Mouse (Mus musculus) liver, embryonic 12.5 days (tissue): ENCODE measurements around the gene Aplp2. TPM values are rescaled to one million over a fixed set of nuclear protein-coding genes. Genes with fewer than 3 reads are reported as not detected.

ENCODE experiments used
- ATAC-seq: fragments of 200-750 bp; cut with Nextera tagmentation; 2 replicates; pipeline ENCODE4 v1.8.0; 2017; ENCODE audit warnings: moderate number of reproducible peaks, mild to moderate bottlenecking, moderate library complexity
- H3K27ac ChIP-seq: fragments of 300-500 bp; sonication (generic); 2 replicates; pipeline ENCODE4 v1.5.1; 2016; ENCODE audit warnings: mild to moderate bottlenecking
- H3K27me3 ChIP-seq: fragments of 300-500 bp; sonication (generic); replicated peaks from 2 replicates; pipeline ENCODE4 v1.6.1; 2016; ENCODE audit warnings: mild to moderate bottlenecking, moderate library complexity
- H3K36me3 ChIP-seq: fragments of 300-500 bp; sonication (generic); 2 replicates; pipeline ENCODE4 v1.6.1; 2016; ENCODE audit warnings: mild to moderate bottlenecking, moderate library complexity
- H3K4me1 ChIP-seq: fragments of 300-500 bp; sonication (generic); 2 replicates; pipeline ENCODE4 v1.6.1; 2016
- H3K4me2 ChIP-seq: fragments of 300-500 bp; sonication (generic); 2 replicates; pipeline ENCODE4 v1.6.1; 2016; ENCODE audit warnings: mild to moderate bottlenecking, moderate library complexity
- H3K4me3 ChIP-seq: fragments of 300-500 bp; sonication (generic); 2 replicates; pipeline ENCODE4 v1.5.1; 2016; ENCODE audit warnings: mild to moderate bottlenecking, moderate library complexity
- H3K9ac ChIP-seq: fragments of 300-500 bp; sonication (generic); 2 replicates; pipeline ENCODE4 v1.6.1; 2016; ENCODE audit warnings: mild to moderate bottlenecking, moderate library complexity
- H3K9me3 ChIP-seq: fragments of 300-500 bp; sonication (generic); replicated peaks from 2 replicates; pipeline ENCODE4 v1.6.1; 2016; ENCODE audit warnings: mild to moderate bottlenecking, moderate library complexity
- WGBS: fragments of 180-500 bp; shearing (Covaris S2); methylation state at CpG from one replicate; pipeline ENCODE4 v1.1.7; 2016; ENCODE audit not compliant: insufficient replicate concordance; 5-methylcytosine and 5-hydroxymethylcytosine counted together
- polyA plus RNA-seq: library from polyadenylated mRNA; unstranded; fragments of >200 nt; fragmentation: Nextera tagmentation; extraction: Ambion mirVana; gene quantifications from 2 replicates; pipeline ENCODE4 v1.2.1, GENCODE M21; 2016

The Aplp2 gene
- polyA plus RNA-seq, 1 experiment from 2014 or later: 212 TPM

DNA sequence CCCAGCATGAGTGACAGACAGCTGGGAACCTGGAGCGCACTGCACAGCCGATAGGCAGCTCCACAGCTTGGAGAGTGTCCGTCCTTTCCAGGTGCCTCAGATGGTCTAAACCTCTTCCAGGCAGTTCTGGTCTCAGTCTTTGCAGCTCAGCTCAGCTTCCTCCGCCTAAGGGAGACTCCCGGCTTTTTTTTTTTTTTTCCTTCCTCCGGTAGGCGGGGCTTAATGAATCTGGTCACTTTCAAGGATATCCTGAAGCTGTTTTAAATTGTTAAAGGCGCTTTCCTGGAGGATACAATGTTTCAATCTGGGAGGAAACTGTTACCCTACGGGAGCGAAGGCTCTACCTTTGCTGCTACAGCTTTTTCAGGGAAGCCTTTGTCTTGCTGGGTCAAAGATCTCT lies 9.6 kb upstream of the Aplp2 start:
- H3K27ac ChIP-seq: no peak overlapping the region
- H3K27me3 ChIP-seq: peaks cover 14% of the 10 kb centered on the region
- WGBS: 25% methylated on average over 10 of the region's 10 CpGs
- H3K9me3 ChIP-seq: no peaks in the 10 kb centered on the region
- H3K4me1 ChIP-seq: peaks cover 32% of the 10 kb centered on the region
- H3K36me3 ChIP-seq: no peaks in the 10 kb centered on the region
- no peak overlapping the region for H3K4me3 ChIP-seq
- ATAC-seq: no peak
- H3K9ac ChIP-seq: no peak overlapping the region
- no peak overlapping the region for H3K4me2 ChIP-seq

DNA sequence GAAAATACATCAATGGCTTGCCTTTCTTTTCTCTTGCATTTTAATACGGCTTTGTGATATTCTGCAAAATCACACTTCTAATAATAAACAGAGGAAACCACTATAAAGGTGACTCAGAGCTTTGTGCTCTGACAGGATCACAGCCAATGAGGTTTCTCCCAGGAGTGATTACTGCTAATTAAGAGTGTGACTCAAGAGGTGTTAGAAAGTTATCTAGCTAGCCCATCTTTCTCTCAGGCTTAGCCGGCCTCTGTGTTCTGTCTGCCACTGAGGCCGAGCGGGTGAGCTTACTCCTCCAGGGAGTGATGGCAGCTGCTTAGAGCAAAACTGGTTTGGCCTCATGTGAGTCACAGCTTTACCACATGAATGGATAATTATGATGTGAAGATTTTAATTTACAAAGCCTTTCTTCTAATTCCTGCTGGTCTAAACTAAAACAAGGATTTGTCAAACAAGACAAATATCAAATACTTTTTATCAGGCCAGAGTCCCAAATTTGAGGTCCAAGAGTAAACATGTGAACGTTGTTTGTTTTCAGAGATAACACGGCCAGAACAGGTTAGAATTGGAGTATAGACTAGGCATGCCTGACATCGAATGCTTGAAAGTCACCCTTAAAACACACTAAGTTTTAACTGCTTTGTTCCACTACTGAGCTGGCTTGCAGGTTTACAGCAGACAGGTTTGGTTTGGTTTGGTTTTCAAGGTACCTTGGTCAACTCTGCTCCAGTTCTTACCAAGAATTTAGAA lies 6.2 kb upstream of the Aplp2 start:
- Histone ChIP-seq H3K9ac (no peak overlapping the region), H3K9me3 (no peaks in the 10 kb centered on the region), H3K4me2 (no peak overlapping the region), H3K4me3 (no peak overlapping the region), H3K36me3 (no peaks in the 10 kb centered on the region), H3K27me3 (peaks cover 14% of the 10 kb centered on the region), H3K27ac (no peak overlapping the region), H3K4me1 (peaks cover 15% of the 10 kb centered on the region)
- peak; percentile 44; the same call in 1 of the 2 replicates for ATAC-seq
- WGBS: 37% methylated on average over 7 of the region's 7 CpGs

DNA sequence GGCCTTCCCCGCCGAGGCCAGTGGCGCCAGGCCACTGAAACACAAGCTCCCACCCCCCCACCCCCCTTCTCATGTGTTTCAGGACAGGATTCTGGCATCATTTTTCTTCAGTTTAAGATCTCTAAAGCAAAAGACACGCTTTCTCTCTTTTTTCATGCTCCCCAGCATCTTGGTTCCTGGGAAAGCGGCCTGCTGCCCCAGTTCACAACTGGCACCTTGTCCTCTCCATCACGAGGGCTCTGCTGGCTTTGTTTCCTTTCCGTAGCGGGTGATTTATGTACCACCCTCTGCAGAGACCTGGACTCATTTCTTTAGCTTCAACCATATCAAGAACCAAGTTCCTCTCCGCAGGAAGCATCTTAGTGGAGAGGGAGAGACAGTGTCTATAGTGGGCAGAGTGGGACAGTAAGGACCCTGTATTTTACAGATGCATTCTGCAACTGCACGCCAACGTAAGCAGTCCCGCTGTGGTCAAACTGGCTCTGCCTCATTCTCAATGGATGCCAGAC lies 939 bp upstream of the Aplp2 start:
- Histone ChIP-seq H3K4me2 (peak overlapping the region; percentile 94), H3K36me3 (no peaks in the 10 kb centered on the region), H3K27me3 (no peaks in the 10 kb centered on the region), H3K4me1 (peaks cover 41% of the 10 kb centered on the region), H3K9me3 (no peaks in the 10 kb centered on the region), H3K4me3 (peak overlapping the region; percentile 92), H3K9ac (peak overlapping the region; percentile 96), H3K27ac (peak overlapping the region; percentile 69)
- no peak for ATAC-seq
- 55% methylated on average over 12 of the region's 12 CpGs for WGBS

- peak; percentile 63 for ATAC-seq
- Histone ChIP-seq H3K9ac (peak overlapping the region; percentile 96), H3K9me3 (no peaks in the 10 kb centered on the region), H3K27me3 (no peaks in the 10 kb centered on the region), H3K4me3 (peak overlapping the region; percentile 92), H3K4me2 (peak overlapping the region; percentile 94), H3K36me3 (no peaks in the 10 kb centered on the region), H3K27ac (peak overlapping the region; percentile 88), H3K4me1 (peaks cover 49% of the 10 kb centered on the region)
- WGBS: under 1% methylated on average over 89 of the region's 93 CpGs
These were observed 596 bp downstream of the Aplp2 start for GRCm38 (mm10) chr9:31210749-31211689.

- Histone ChIP-seq H3K36me3 (no peaks in the 10 kb centered on the region), H3K4me3 (peak overlapping the region; percentile 92), H3K4me2 (peak overlapping the region; percentile 94), H3K9ac (peak overlapping the region; percentile 96), H3K4me1 (peaks cover 58% of the 10 kb centered on the region), H3K27ac (peak overlapping the region; percentile 18; the same call in 1 of the 2 replicates), H3K27me3 (no peaks in the 10 kb centered on the region), H3K9me3 (no peaks in the 10 kb centered on the region)
- WGBS: 11% methylated on average over 7 of the region's 7 CpGs
- no peak for ATAC-seq
These were observed 1.5 kb downstream of the Aplp2 start for GRCm38 (mm10) chr9:31210163-31210562.

DNA sequence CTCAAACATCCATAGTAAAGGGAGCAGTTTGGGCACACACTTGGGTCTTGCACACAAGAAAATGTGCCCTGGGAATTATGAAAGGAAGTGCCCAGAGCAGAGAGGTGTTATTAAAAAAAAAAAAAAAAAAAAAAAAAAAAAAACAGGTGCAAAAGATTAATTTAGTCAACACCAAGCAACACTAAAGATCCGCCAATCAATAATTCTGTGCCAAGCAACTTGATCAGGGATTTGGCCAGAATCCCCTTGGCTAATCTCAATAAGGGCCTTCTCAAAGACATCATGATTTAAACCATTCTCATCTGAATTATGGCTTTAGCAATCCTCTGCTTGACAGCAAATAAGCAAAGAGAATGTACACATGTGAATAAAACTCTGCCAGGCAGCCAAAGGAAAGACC lies 2.1 kb downstream of the Aplp2 start:
- H3K9ac ChIP-seq: peak overlapping the region; percentile 96

GRCm38 (mm10) chr9:31207732-31208131 lies 3.9 kb downstream of the Aplp2 start:
- 0 out of 2 replicates have a peak overlapping the region, but pooled peaks have one; percentile 19 for H3K9ac ChIP-seq
- H3K4me1 ChIP-seq: peaks cover 75% of the 10 kb centered on the region
- ATAC-seq: no peak
- 84% methylated on average over 3 of the region's 3 CpGs for WGBS
- 0 out of 2 replicates have a peak overlapping the region, but pooled peaks have one; percentile 94 for H3K4me2 ChIP-seq
- no peak overlapping the region for H3K27ac ChIP-seq
- H3K36me3 ChIP-seq: peaks cover 3% of the 10 kb centered on the region; the same call in 1 of the 2 replicates
- H3K27me3 ChIP-seq: no peaks in the 10 kb centered on the region
- H3K4me3 ChIP-seq: no peak overlapping the region
- no peaks in the 10 kb centered on the region for H3K9me3 ChIP-seq

More for the DNA sequence above, 2.1 kb downstream of the Aplp2 start:
- H3K4me1 ChIP-seq: peaks cover 65% of the 10 kb centered on the region
- no peaks in the 10 kb centered on the region for H3K36me3 ChIP-seq
- no peak overlapping the region for H3K27ac ChIP-seq
- no peak for ATAC-seq
- H3K9me3 ChIP-seq: no peaks in the 10 kb centered on the region
- 93% methylated on average over 1 of the region's 1 CpGs for WGBS
- H3K4me2 ChIP-seq: peak overlapping the region; percentile 94
- no peaks in the 10 kb centered on the region for H3K27me3 ChIP-seq
- peak overlapping the region; percentile 92 for H3K4me3 ChIP-seq

DNA sequence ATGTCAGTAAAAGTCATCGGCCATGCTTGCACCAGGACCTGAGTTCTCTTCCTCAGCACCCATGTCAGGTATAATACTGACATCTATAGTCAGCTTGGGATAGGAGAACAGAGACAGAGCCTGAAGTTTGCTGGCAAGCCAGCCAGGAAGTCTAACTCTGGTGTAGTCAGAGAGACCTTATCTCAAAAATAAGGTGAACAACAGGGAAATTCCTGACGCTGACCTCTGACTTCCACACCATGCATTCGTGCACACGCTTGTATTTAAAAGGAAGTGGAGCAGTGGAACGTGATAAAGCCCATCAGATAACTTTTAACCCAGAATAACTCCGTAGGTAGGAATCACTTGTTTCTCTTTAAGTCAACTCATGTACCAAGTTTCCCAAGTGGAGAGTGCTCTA lies 6.9 kb downstream of the Aplp2 start:
- peak; percentile 13; the same call in 1 of the 2 replicates for ATAC-seq
- Histone ChIP-seq H3K4me1 (peaks cover 69% of the 10 kb centered on the region), H3K27me3 (no peaks in the 10 kb centered on the region), H3K27ac (no peak overlapping the region), H3K9me3 (no peaks in the 10 kb centered on the region), H3K36me3 (peaks cover 3% of the 10 kb centered on the region; the same call in 1 of the 2 replicates), H3K4me3 (no peak overlapping the region), H3K4me2 (no peak overlapping the region), H3K9ac (no peak overlapping the region)
- 18% methylated on average over 6 of the region's 6 CpGs for WGBS

DNA sequence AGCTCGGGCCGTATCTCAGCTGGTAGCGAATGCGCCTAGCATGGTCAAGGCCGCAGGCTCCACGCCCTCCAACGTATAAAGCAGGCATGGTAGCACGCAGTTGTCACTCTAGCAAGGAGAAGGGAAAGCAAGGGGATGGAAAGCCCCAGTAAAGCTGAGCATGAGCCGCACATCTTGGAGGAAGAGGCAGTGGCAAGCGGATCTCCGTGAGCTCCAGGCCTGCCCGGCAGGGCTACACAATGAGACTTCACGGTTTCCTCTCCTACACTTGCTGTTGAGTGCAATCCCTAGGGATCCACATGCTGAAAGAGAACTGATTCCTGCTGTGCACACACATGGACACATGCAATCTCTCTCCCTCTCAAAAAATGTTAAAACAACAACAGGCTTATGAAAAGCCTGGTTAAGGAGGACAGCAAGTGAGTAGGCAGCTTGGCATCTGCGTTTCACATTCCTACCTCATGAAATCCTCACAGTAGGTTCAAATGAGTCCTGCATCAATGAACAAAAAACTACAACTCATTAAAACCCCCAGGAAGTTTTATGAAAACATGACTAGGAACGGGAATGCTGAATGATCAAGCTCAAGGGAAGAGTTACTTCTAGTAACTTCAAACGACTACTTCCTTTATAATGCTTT lies 7.9 kb downstream of the Aplp2 start:
- no peak for ATAC-seq
- Histone ChIP-seq H3K27ac (no peak overlapping the region), H3K4me2 (no peak overlapping the region), H3K9ac (no peak overlapping the region), H3K4me3 (no peak overlapping the region), H3K36me3 (peaks cover 3% of the 10 kb centered on the region; the same call in 1 of the 2 replicates), H3K4me1 (peaks cover 59% of the 10 kb centered on the region), H3K27me3 (no peaks in the 10 kb centered on the region), H3K9me3 (no peaks in the 10 kb centered on the region)
- WGBS: 86% methylated on average over 16 of the region's 16 CpGs

DNA sequence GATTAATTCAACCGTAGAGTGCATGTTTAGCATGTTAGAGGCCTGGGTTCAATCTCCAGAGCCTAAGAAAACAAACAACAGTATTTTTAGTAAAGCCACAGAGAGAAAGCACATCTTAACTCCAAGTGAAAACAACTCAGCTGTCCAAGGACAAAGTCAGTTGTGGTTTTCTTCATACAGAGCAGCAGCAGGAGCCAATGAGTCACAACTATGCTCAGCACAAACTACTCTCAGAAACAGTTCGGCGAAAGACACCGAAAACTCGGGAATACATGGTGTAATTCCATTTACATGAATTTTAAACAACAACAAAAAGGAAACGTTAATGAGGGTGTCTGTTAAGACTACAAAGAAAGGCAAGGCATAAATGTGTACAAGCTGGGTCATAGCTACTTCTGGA lies 8.5 kb downstream of the Aplp2 start:
- ATAC-seq: no peak
- no peak overlapping the region for H3K4me2 ChIP-seq
- H3K9me3 ChIP-seq: no peaks in the 10 kb centered on the region
- H3K4me3 ChIP-seq: no peak overlapping the region
- H3K36me3 ChIP-seq: peaks cover 3% of the 10 kb centered on the region; the same call in 1 of the 2 replicates
- WGBS: 82% methylated on average over 6 of the region's 6 CpGs
- H3K27ac ChIP-seq: no peak overlapping the region
- H3K9ac ChIP-seq: no peak overlapping the region
- no peaks in the 10 kb centered on the region for H3K27me3 ChIP-seq
- H3K4me1 ChIP-seq: peaks cover 53% of the 10 kb centered on the region

GRCm38 (mm10) chr9:31198614-31199013 lies 13.0 kb downstream of the Aplp2 start:
- 83% methylated on average over 3 of the region's 3 CpGs for WGBS
- Histone ChIP-seq H3K9me3 (peaks cover 3% of the 10 kb centered on the region; the same call in 1 of the 2 replicates), H3K27ac (no peak overlapping the region), H3K4me2 (no peak overlapping the region), H3K4me1 (peaks cover 14% of the 10 kb centered on the region), H3K9ac (no peak overlapping the region), H3K4me3 (no peak overlapping the region), H3K27me3 (no peaks in the 10 kb centered on the region), H3K36me3 (peaks cover 17% of the 10 kb centered on the region)
- ATAC-seq: no peak
